Mouse (Mus musculus): ENCODE results near the gene Gm11568. TPM values are rescaled to one million over a fixed set of nuclear protein-coding genes. Genes with fewer than 3 reads are reported as not detected.

Gm11568 gene
- polyA plus RNA-seq, 1 experiment: not detected

DNA sequence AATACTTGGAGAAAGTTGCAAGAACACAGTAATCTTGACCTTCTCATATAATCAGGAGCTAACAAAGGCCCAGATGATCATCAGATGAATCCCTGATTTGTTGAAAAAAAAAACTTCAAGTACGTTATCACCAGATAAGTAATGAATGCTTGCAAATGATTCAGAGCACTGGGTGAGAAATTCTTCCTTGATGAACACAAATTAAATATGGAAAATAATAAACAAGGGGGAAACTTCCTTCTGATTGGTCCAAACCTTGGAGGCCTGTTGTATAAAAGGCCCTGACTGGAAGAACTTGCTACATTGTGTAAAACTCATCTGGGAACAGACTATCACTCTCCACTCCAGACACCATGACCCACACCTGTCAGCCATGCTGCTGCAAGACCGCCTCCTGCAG is 49.9 kb downstream of the Gm11568 start, which contains the start of gene Krtap31-1:
TSS of gene Krtap31-1 (plus strand) at position 301 of the 400 bp plus-strand sequence.
- DNase-seq: no peak
- H3K4me1 ChIP-seq (ENCODE audit: control insufficient read depth, insufficient read depth, low read length): no peaks in the 10 kb centered on the region
- TF ChIP-seq POLR2A (IDR thresholded peaks at IDR 0.05; ENCODE audit: borderline replicate concordance, extremely low read depth, low read depth, low read length): no peak
- TF ChIP-seq CTCF (IDR thresholded peaks at IDR 0.05; ENCODE audit: insufficient read depth, low read length): no peak
- 76% methylated on average over 2 of the region's 2 CpGs for WGBS
- no peak within 1 kb of the TSS for H3K4me3 ChIP-seq (replicated peaks; ENCODE audit: extremely low read depth, low read depth, low read length)

Other genes with a start within 250 kb of the Gm11568 start
- gene Gm11937, start 247.7 kb upstream of the Gm11568 start, polyA plus RNA-seq (2012; rRNA removed): not detected in 2 replicates
- not detected in 2 replicates for gene Krtap2-4, start 243.1 kb upstream of the Gm11568 start, polyA plus RNA-seq (2012; rRNA removed)
- gene Gm11562, start 237.5 kb upstream of the Gm11568 start, polyA plus RNA-seq (2012; rRNA removed): not detected in 2 replicates
- gene Krtap4-1, start 229.7 kb upstream of the Gm11568 start, polyA plus RNA-seq (2012; rRNA removed): not detected in 2 replicates
- gene Krtap4-2, start 222.8 kb upstream of the Gm11568 start, polyA plus RNA-seq (2012; rRNA removed): not detected in 2 replicates
- gene Krtap4-7, start 213.8 kb upstream of the Gm11568 start, polyA plus RNA-seq (2012; rRNA removed): not detected in 2 replicates
- not detected in 2 replicates for gene Gm11555, start 207.7 kb upstream of the Gm11568 start, polyA plus RNA-seq (2012; rRNA removed)
- gene Gm11563, start 199.0 kb upstream of the Gm11568 start, polyA plus RNA-seq (2012; rRNA removed): not detected in 2 replicates
- not detected in 2 replicates for gene Krtap4-6, start 192.0 kb upstream of the Gm11568 start, polyA plus RNA-seq (2012; rRNA removed)
- not detected in 2 replicates for gene Gm14190, start 167.2 kb upstream of the Gm11568 start, polyA plus RNA-seq (2012; rRNA removed)
- gene Gm14180, start 123.6 kb upstream of the Gm11568 start, polyA plus RNA-seq (2012; rRNA removed): not detected in 2 replicates
- gene Gm11595, start 85.0 kb upstream of the Gm11568 start, polyA plus RNA-seq (2012; rRNA removed): not detected in 2 replicates
- gene Krtap4-8, start 77.2 kb upstream of the Gm11568 start, polyA plus RNA-seq (2012; rRNA removed): not detected in 2 replicates
- not detected in 2 replicates for gene Krtap4-9, start 72.7 kb upstream of the Gm11568 start, polyA plus RNA-seq (2012; rRNA removed)
- gene Gm11596, start 64.5 kb upstream of the Gm11568 start, polyA plus RNA-seq (2012; rRNA removed): not detected in 2 replicates
- not detected in 2 replicates for gene Gm11569, start 59.0 kb upstream of the Gm11568 start, polyA plus RNA-seq (2012; rRNA removed)
- gene Gm11554, start 53.5 kb upstream of the Gm11568 start, polyA plus RNA-seq (2012; rRNA removed): not detected in 2 replicates
- gene Krtap4-13, start 48.0 kb upstream of the Gm11568 start, polyA plus RNA-seq (2012; rRNA removed): not detected in 2 replicates
- not detected in 2 replicates for gene Gm11564, start 42.3 kb upstream of the Gm11568 start, polyA plus RNA-seq (2012; rRNA removed)
- gene 2300003K06Rik, start 19.9 kb upstream of the Gm11568 start, polyA plus RNA-seq (2012; rRNA removed): not detected in 2 replicates
- gene Krtap4-16, start 6.3 kb upstream of the Gm11568 start, polyA plus RNA-seq (2012; rRNA removed): not detected in 2 replicates
- not detected in 2 replicates for gene Gm11559, start 6.6 kb downstream of the Gm11568 start, polyA plus RNA-seq (2012; rRNA removed)
- gene Krtap9-1, start 15.5 kb downstream of the Gm11568 start, polyA plus RNA-seq (2012; rRNA removed): not detected in 2 replicates
- 0.19 TPM in 1 of 2 replicates, not detected in the other for gene Gm11567, start 21.3 kb downstream of the Gm11568 start, polyA plus RNA-seq (2012; rRNA removed)
- gene Krtap31-1, start 50.0 kb downstream of the Gm11568 start, polyA plus RNA-seq (2012; rRNA removed): not detected in 2 replicates
- not detected in 2 replicates for gene Gm11565, start 56.8 kb downstream of the Gm11568 start, polyA plus RNA-seq (2012; rRNA removed)
- not detected in 2 replicates for gene Krtap31-2, start 78.4 kb downstream of the Gm11568 start, polyA plus RNA-seq (2012; rRNA removed)
- gene Krtap9-5, start 90.6 kb downstream of the Gm11568 start, polyA plus RNA-seq (2012; rRNA removed): not detected in 2 replicates
- gene Krtap29-1, start 121.1 kb downstream of the Gm11568 start, polyA plus RNA-seq (2012; rRNA removed): not detected in 2 replicates
- not detected in 2 replicates for gene Krtap16-1, start 128.7 kb downstream of the Gm11568 start, polyA plus RNA-seq (2012; rRNA removed)
- gene Krtap17-1, start 136.1 kb downstream of the Gm11568 start, polyA plus RNA-seq (2012; rRNA removed): 5.5 and 8.8 TPM in 2 replicates
- gene Krt33a, start 158.3 kb downstream of the Gm11568 start, polyA plus RNA-seq (2012; rRNA removed): not detected in 2 replicates
- not detected in 2 replicates for gene Krt33b, start 172.0 kb downstream of the Gm11568 start, polyA plus RNA-seq (2012; rRNA removed)
- gene Krt34, start 183.6 kb downstream of the Gm11568 start, polyA plus RNA-seq (2012; rRNA removed): 0.07 TPM in 1 of 2 replicates, not detected in the other
- gene Krt31, start 192.6 kb downstream of the Gm11568 start, polyA plus RNA-seq (2012; rRNA removed): 0.14 TPM in 1 of 2 replicates, not detected in the other
- gene Krt32, start 230.3 kb downstream of the Gm11568 start, polyA plus RNA-seq (2012; rRNA removed): 26.6 TPM in 1 of 2 replicates, not detected in the other
- gene Krt35, start 238.3 kb downstream of the Gm11568 start, polyA plus RNA-seq (2012; rRNA removed): 0.22 TPM in 1 of 2 replicates, not detected in the other
- 0.25 and 0.50 TPM in 2 replicates for gene Krt36, start 247.7 kb downstream of the Gm11568 start, polyA plus RNA-seq (2012; rRNA removed)

All from lung, adult 2 months (tissue).